Mouse (Mus musculus): Measurements from ENCODE around the gene Ube2d3.

DNA sequence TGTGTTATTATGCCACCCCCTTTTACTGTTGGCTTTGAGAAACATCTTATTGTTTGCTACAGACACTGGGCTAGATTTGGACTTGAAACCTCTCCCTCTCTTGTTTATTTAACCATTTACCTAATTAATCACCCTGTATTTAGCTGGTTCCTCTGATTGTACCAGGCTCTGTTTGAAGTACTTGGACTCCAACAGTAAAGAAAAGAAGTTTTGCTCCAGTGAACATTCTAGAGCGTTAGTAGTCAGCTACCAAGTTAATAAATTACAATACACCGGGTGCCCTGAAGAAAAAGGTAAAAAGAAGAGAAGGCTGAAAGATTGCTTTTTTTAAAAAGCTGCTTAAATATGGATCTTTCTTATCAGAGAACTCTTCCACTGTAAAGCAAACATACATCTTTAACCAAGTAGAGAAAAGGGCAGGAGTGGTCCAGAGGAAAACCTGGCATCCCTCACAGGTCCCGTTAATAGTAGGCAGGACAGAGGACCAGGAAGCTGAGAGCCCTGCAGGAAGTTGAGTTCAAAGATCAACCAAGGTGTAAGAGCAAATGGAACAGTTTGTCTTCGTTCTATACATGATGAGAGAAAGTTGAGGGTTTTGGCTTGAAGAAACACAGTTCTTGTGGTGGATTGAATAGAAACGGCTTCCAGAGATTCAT lies 52.0 kb downstream of the Ube2d3 start:
- TF ChIP-seq POLR2A (IDR thresholded peaks at IDR 0.05; ENCODE audit: borderline replicate concordance, insufficient read depth, low read length): no peak
- no peak for TF ChIP-seq CTCF (IDR thresholded peaks at IDR 0.05; ENCODE audit: borderline replicate concordance, insufficient read depth, low read depth, low read length)

Measured in cerebellum, adult 2 months (tissue).